13 mouse cellular contexts compared by ENCODE assay signal in the genomic region with DNA sequence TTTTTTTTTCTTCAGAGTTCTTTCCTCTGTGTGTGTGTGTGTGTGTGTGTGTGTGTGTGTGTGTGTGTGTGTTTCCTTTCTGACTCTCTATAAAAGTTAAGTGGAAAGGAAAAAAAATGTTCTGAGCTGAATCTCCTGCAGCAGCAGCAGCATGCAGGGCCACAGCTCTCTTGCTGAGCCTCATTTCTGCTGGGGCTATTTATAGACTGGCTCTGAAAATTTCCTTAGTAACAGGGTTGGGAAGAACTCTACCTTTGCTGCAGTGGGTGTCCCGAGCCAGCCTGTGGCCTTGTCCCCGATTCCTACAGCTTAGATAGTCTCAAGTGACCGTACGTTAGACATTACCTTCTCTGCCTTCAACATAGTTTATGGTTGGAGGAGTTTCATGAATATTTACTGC.
A peak's percentile ranks its signal among the peaks of the same experiment; 100 is the strongest.
DNase-seq lines count a peak whose midpoint lies in the region; ATAC-seq and TF ChIP-seq lines count a peak whose summit lies in the region.
"Had no signal": no experiment of that assay in that cellular context is flagged by ENCODE, and none has a peak within 500 bp of the region (broad histone marks: within the 10 kb centered on the region; RNA-seq: fewer than 3 reads in every experiment).

No protein-coding gene starts in this region.

- peaks cover 21% of the 10 kb centered on the region for H3K4me1 ChIP-seq in heart, embryonic 12.5 days (replicated peaks)
- 0 out of 2 replicates have a peak, but pooled peaks cover 5% of the 10 kb centered on the region for H3K4me1 ChIP-seq in lung, embryonic 14.5 days (ENCODE audit: insufficient read depth)
- no peaks in the 10 kb centered on the region for H3K4me1 ChIP-seq in lung, adult 2 months (ENCODE audit: control insufficient read depth, insufficient read depth, low read length)

- TF ChIP-seq CTCF in lung, embryonic 14.5 days (IDR thresholded peaks at IDR 0.05; ENCODE audit: low read depth), result no peak
- TF ChIP-seq CTCF in lung, adult 2 months (IDR thresholded peaks at IDR 0.05; ENCODE audit: insufficient read depth, low read length), result no peak

- peak overlapping the region; percentile 60; the same call in 1 of the 2 replicates for H3K27ac ChIP-seq in heart, embryonic 12.5 days (ENCODE audit: poor library complexity, severe bottlenecking)
- H3K27ac ChIP-seq in lung, embryonic 14.5 days (ENCODE audit: low read depth), result no peak overlapping the region
- H3K27ac ChIP-seq: forebrain, embryonic 15.5 days had no signal

- no peak for TF ChIP-seq POLR2A in lung, adult 2 months (IDR thresholded peaks at IDR 0.05; ENCODE audit: borderline replicate concordance, extremely low read depth, low read depth, low read length)

- no peaks in the 10 kb centered on the region for H3K27me3 ChIP-seq in heart, embryonic 12.5 days (replicated peaks)
- H3K27me3 ChIP-seq in lung, embryonic 14.5 days (ENCODE audit: insufficient read depth, low read length), result no peaks in the 10 kb centered on the region
- H3K27me3 ChIP-seq: forebrain, embryonic 15.5 days had no signal

- peak overlapping the region; percentile 19; the same call in 1 of the 2 replicates for H3K4me2 ChIP-seq in heart, embryonic 12.5 days
- no peak overlapping the region for H3K4me2 ChIP-seq in lung, embryonic 14.5 days
- H3K4me2 ChIP-seq: forebrain, embryonic 15.5 days had no signal

- no peak for DNase-seq in heart, postnatal 4 days
- peak; percentile 17 for DNase-seq in lung, embryonic 14.5 days
- DNase-seq in lung, adult 2 months, result no peak
- peak; percentile 72 for DNase-seq in cerebellum, adult 9-10 months
- peak; percentile 39 to 55 for DNase-seq in right cerebral cortex, postnatal 10 days (ENCODE audit: low spot score in 2 of 2)
- no peak for DNase-seq in B cell, adult 2 months
- no peak for DNase-seq in embryo, embryonic 9.5 days (ENCODE audit: extremely low spot score)
- DNase-seq: embryo, embryonic 11 days; liver; lung, postnatal 4 days; thymus, postnatal 25 days had no signal

- H3K36me3 ChIP-seq in heart, embryonic 12.5 days, result no peaks in the 10 kb centered on the region
- no peaks in the 10 kb centered on the region for H3K36me3 ChIP-seq in lung, embryonic 14.5 days (ENCODE audit: insufficient read depth)
- H3K36me3 ChIP-seq: forebrain, embryonic 15.5 days had no signal

- 41% methylated on average over 4 of the region's 4 CpGs for WGBS in heart, embryonic 12.5 days
- 40% methylated on average over 4 of the region's 4 CpGs for WGBS in lung, embryonic 14.5 days
- WGBS in lung, adult 2 months, result 54% methylated on average over 4 of the region's 4 CpGs

- no peak overlapping the region for H3K4me3 ChIP-seq in heart, embryonic 12.5 days
- no peak overlapping the region for H3K4me3 ChIP-seq in lung, embryonic 14.5 days (ENCODE audit: low read depth, low read length)
- no peak overlapping the region for H3K4me3 ChIP-seq in lung, adult 2 months (replicated peaks; ENCODE audit: extremely low read depth, low read depth, low read length)
- H3K4me3 ChIP-seq: forebrain, embryonic 15.5 days had no signal

- no peak for ATAC-seq in heart, embryonic 12.5 days (ENCODE audit: insufficient number of reproducible peaks, low FRiP score)
- ATAC-seq in lung, embryonic 14.5 days (ENCODE audit: insufficient read depth), result no peak
- ATAC-seq: forebrain, embryonic 15.5 days had no signal

- H3K9me3 ChIP-seq in heart, embryonic 12.5 days (replicated peaks), result no peaks in the 10 kb centered on the region
- H3K9me3 ChIP-seq in lung, embryonic 14.5 days (ENCODE audit: low read depth, low read length), result no peaks in the 10 kb centered on the region
- H3K9me3 ChIP-seq: forebrain, embryonic 15.5 days had no signal

- no peak overlapping the region for H3K9ac ChIP-seq in heart, embryonic 12.5 days
- H3K9ac ChIP-seq in lung, embryonic 14.5 days, result no peak overlapping the region
- H3K9ac ChIP-seq: forebrain, embryonic 15.5 days had no signal

Comparison
In these comparisons a context has a peak if more than half of its experiments do, and no peak if none do; other contexts are left out.
1. DNase-seq: peak in lung, embryonic 14.5 days (single experiment), cerebellum, adult 9-10 months (single experiment) and right cerebral cortex, postnatal 10 days (2 of 2); none in heart, postnatal 4 days (single experiment), lung, adult 2 months (single experiment), B cell, adult 2 months (0 of 2) and embryo, embryonic 9.5 days (single experiment).